Mouse (Mus musculus): ENCODE measurements at regions not wholly inside any gene's neighbourhood (a gene's known extent, or its start where the extent isn't known, plus 50 kb on each side); places are given as distances from the start of the nearest gene placed in this dataset.

GRCm38 (mm10) chr13:44674926-44675650 lies 54.2 kb upstream of the Jarid2 start:
- TF ChIP-seq CTCF (IDR thresholded peaks at IDR 0.05; ENCODE audit: low read depth) (no peak), EP300 (IDR thresholded peaks at IDR 0.05; ENCODE audit: low read depth) (no peak)
